Mouse (Mus musculus): ENCODE data around the gene Igdcc3. TPM values are rescaled to one million over a fixed set of nuclear protein-coding genes. Genes with fewer than 3 reads are reported as not detected.

Igdcc3 gene
- polyA plus RNA-seq, 1 experiment from 2014 or later: not detected

DNA sequence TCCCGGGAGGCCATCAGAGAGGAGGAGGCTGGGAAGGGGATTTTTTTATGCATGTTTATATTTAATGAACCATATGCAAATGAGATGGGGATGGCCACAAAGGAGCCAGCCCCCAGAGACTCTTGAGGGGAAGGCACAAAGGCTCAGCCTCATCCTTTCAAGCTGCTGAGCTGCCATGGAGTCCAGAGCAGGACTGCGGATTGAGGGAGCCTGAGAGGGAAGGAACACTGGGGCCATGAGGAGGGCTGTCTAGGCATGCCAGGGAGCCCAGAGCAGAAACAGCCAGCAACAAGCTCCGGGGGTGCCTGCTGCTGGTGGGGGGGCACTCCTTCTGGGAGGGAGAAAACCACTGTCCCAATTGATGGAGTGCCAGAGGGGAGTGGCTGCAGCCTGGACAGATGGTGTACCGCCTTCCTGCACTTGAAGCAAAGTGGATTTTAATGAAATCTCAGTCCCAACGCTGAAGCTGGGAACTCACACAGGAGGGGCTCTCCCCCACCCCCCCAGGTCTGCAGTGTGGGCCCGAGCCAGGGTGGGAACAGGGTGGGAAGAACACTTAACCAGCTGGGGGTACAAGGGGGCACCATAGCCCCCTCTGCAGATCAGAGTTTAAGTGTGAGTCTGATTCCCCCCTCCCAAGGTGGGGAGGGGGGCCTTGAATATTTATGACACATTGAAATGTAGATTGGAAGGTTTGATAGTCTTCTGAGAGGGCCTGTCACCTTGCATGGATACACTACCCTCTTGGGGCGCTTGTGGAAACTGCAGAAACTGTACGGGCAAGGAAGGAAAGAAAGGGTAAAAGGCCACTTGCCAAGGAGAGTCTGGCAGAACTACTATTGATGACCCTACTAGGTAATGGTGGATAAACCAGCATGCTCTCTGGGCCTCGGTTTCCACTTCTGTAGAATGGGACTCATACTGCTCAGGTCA lies 35.2 kb downstream of the Igdcc3 start:
- ChIA-PET CTCF (interaction anchor here (0.6 to 1.1 kb wide), 3 partner anchors 11 to 48 kb away, joined by 3 to 5 read pairs (median 4); no protein-coding TSS in a partner anchor), POLR2A (no interaction called here)
- in situ Hi-C loops (cut with MboI; ENCODE audit: low pct_unique_long_range_greater_than_20kb): no loop called here
- DNase-seq (ENCODE audit: low read depth, low spot score): no peak
- no peak for ATAC-seq
- H3K27me3 ChIP-seq: peaks cover 20% of the 10 kb centered on the region
- no peak for TF ChIP-seq CTCF (IDR thresholded peaks at IDR 0.05)

DNA sequence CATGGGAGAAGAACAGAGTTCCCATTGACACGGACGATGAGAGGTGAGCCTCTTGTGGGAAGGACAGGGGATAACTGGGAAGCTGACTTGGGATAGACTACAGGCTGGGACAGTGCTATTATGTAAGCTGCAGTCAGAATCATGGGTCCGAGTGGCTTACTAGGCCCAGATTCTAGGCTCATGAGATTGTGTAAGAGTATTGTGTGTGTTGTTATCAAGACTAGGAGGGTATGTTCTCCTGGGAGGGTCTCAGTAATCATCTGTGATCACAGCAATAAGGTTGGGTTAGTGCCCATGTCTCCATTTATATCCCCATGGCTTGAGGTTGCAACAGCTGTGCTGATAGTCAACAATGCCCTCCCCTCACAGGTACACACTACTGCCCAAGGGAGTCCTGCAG lies 36.5 kb downstream of the Igdcc3 start:
- ChIA-PET POLR2A (no interaction called here), CTCF (no interaction called here)
- no peak for DNase-seq (ENCODE audit: low read depth, low spot score)
- no peak for ATAC-seq
- no peak for TF ChIP-seq CTCF (IDR thresholded peaks at IDR 0.05)
- H3K27me3 ChIP-seq: peaks cover 32% of the 10 kb centered on the region
- in situ Hi-C loops (cut with MboI; ENCODE audit: low pct_unique_long_range_greater_than_20kb): no loop called here

DNA sequence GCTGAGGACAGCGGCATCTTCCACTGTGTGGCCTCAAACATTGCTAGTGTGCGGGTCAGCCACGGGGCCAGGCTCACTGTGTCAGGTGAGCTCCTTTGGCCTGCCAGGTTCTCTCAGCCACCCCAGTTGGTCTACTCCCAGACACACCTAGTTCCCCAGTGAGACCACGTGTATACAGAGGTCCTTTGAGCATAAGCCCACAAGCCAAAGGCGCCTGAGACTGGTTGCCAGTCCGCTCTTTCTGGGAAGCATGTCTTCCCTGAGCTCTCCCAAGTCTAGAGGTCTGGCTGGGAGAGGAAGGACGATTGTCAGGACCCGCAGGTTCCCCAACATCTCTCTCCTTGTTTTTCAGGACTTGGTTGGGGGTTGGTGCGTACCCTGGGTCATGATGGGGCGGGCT lies 36.9 kb downstream of the Igdcc3 start:
- in situ Hi-C loops (cut with MboI; ENCODE audit: low pct_unique_long_range_greater_than_20kb): no loop called here
- no peak for TF ChIP-seq CTCF (IDR thresholded peaks at IDR 0.05)
- POLR2A ChIA-PET: interaction anchor here (1.6 kb wide), 1 partner anchor 9 kb away, joined by 4 read pairs; no protein-coding TSS in a partner anchor
- no peak for DNase-seq (ENCODE audit: low read depth, low spot score)
- peaks cover 33% of the 10 kb centered on the region for H3K27me3 ChIP-seq
- ATAC-seq: no peak
- CTCF ChIA-PET: no interaction called here

DNA sequence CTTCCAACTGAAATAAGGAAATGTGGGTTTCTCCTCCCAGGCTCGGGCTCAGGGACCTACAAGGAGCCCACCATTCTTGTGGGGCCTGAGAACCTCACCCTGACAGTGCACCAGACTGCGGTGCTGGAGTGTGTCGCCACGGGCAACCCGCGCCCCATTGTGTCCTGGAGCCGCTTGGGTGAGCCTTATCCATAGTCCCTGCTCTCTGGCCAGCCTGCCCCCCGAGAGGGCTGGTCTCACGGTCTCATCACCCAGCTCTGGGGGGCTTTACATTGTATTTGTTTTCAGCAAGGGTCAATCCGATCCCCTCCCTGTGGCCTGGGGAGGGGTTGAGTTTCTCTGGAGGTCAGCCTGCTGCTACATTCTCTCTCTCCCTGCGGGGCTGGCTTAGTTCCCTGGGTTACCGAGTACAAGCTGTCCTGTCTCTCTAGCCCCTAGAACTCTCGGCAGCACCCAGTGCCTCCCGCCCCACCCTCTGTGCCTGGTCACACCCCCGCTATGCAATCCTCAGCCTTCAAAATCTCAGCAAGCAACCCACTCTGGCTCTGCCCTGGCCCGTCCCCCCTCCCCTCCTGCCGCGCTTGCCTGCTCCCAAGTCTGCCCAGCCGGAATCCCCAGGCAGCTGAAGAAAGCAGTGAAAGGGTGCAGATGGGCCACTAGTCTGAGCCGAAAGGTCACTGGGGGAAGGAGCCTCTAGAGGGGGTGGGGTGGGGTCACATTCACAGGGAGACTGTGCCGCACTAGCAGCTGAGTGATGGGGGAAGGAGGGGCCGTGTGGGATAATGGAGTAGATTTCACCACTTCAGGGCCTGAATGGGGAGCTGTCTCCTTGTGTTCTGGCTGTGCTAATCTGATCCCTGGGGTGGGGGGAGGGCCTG lies 37.6 kb downstream of the Igdcc3 start:
- DNase-seq (ENCODE audit: low read depth, low spot score): no peak
- CTCF ChIA-PET: no interaction called here
- no peak for TF ChIP-seq CTCF (IDR thresholded peaks at IDR 0.05)
- in situ Hi-C loops (cut with MboI; ENCODE audit: low pct_unique_long_range_greater_than_20kb): no loop called here
- ATAC-seq: peak; percentile 1
- POLR2A ChIA-PET: interaction anchor here (0.6 to 1.6 kb wide), 2 partner anchors 10 to 251 kb away, joined by 3 to 4 read pairs; no protein-coding TSS in a partner anchor
- peaks cover 36% of the 10 kb centered on the region for H3K27me3 ChIP-seq

DNA sequence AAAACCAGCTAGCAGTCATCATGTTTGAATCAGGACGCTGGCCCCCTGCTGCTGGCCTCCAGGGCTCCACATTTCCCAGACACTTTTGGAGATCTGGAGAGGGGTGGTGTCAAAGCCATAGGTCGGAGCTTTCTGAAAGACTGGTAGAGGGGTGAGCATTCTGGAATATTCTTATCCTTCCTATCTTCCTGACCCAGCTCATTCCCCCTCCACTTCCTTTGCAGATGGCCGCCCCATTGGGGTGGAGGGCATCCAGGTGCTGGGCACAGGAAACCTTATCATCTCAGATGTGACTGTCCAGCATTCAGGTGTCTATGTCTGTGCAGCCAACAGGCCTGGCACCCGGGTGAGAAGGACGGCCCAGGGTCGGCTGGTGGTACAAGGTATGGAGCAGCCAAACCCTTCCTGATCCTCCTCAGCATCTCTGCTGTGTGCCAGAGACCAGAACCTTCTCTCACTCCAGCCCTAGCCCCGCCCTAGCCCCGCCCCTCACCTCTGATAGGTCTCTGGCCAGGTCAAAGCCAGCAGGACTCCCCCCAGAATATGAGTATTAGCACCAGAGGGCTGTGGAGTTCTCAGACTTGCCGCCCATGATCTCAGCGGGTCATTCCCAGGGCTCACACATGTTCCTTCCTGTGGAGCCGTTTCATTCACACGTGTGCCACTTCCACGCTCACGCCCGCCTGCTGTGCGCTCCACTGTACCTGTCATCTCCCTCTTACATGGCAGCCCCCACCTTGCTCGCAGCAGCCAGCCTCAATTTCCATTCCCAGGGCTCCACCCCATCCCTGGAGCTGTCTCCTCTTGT lies 39.0 kb downstream of the Igdcc3 start:
- TF ChIP-seq CTCF (IDR thresholded peaks at IDR 0.05): no peak
- ATAC-seq: no peak
- ChIA-PET POLR2A (interaction anchor here (0.7 to 1.6 kb wide), 2 partner anchors 11 to 35 kb away, joined by 3 to 4 read pairs; no protein-coding TSS in a partner anchor), CTCF (no interaction called here)
- in situ Hi-C loops (cut with MboI; ENCODE audit: low pct_unique_long_range_greater_than_20kb): no loop called here
- no peak for DNase-seq (ENCODE audit: low read depth, low spot score)
- peaks cover 38% of the 10 kb centered on the region for H3K27me3 ChIP-seq

DNA sequence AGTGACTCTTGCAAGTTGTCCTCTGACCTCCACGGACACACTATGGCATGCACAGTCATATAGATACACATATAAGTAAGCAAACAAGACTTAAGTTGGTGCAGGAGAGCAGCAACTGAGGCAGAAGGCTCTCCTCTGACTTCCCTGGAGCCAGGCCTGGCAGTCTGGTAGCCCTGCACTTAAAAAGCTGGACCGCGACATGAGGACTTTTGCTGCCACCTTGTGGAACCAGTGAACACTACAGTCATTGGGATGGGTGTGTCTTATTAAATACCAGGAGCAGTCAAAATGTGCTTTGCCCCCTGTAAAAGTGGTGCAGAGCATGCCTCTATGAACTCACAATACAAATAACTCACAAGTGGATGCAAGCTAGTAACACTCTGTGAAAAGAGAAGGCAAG lies 47.6 kb downstream of the Igdcc3 start:
- ATAC-seq (no peak), DNase-seq (ENCODE audit: low read depth, low spot score) (no peak)
- peaks cover 8% of the 10 kb centered on the region for H3K27me3 ChIP-seq
- ChIA-PET POLR2A (no interaction called here), CTCF (interaction anchor here (0.8 to 3.7 kb wide), 3 partner anchors 12 to 93 kb away, joined by 3 to 11 read pairs (median 4); no protein-coding TSS in a partner anchor)
- in situ Hi-C loops (cut with MboI; ENCODE audit: low pct_unique_long_range_greater_than_20kb): no loop called here
- no peak for TF ChIP-seq CTCF (IDR thresholded peaks at IDR 0.05)

DNA sequence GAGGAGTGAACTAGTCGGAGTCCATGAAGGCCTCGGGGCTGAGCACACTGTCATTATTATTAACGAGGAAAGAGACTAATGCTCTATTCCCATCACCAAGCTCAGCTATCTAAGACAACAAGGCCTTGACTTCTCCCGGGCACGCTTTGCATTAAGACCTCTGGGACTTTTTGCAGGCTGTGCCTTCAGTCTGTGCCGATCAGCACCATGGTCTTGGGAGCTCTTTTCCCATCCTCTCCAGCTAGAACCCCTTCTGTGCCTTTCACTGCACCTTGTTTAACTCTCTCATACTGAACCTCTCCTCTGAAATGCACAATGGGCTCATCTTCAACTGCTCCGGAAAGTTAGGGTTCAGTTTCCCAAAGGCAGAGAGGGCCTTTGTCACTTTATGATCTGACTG lies 49.3 kb downstream of the Igdcc3 start:
- ATAC-seq: no peak
- ChIA-PET POLR2A (no interaction called here), CTCF (no interaction called here)
- in situ Hi-C loops (cut with MboI; ENCODE audit: low pct_unique_long_range_greater_than_20kb): loop anchor here (5.0 kb wide), 1 partner anchor 58 kb away; no protein-coding TSS in a partner anchor
- TF ChIP-seq CTCF (IDR thresholded peaks at IDR 0.05): no peak
- H3K27me3 ChIP-seq: peaks cover 3% of the 10 kb centered on the region
- no peak for DNase-seq (ENCODE audit: low read depth, low spot score)

DNA sequence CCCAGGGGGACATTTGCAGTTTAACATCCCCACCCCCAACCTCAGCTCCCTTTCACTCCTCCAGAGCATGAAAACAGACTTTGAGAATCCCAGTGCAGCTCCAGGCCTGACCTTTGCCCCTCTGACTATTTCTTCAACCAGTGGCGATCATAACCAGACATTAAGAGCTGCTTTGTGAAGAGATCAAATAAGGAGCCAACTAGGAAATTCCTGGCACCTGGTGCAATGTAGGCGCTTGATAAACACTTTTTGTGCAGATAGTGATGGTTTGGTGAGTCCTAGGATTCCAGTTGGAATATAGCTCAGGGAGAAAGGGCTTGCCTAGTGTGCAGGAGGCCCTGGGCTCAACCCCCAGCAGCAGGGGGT lies 50.4 kb downstream of the Igdcc3 start:
- no peak for TF ChIP-seq CTCF (IDR thresholded peaks at IDR 0.05)
- ATAC-seq (no peak), DNase-seq (ENCODE audit: low read depth, low spot score) (no peak)
- no peaks in the 10 kb centered on the region for H3K27me3 ChIP-seq
- ChIA-PET POLR2A (interaction anchor here (0.9 kb wide), 1 partner anchor 57 kb away, joined by 3 read pairs; no protein-coding TSS in a partner anchor), CTCF (interaction anchor here (0.5 kb wide), 1 partner anchor 486 kb away, joined by 3 read pairs; no protein-coding TSS in a partner anchor)
- in situ Hi-C loops (cut with MboI; ENCODE audit: low pct_unique_long_range_greater_than_20kb): loop anchor here (5.0 kb wide), 1 partner anchor 59 kb away; no protein-coding TSS in a partner anchor

DNA sequence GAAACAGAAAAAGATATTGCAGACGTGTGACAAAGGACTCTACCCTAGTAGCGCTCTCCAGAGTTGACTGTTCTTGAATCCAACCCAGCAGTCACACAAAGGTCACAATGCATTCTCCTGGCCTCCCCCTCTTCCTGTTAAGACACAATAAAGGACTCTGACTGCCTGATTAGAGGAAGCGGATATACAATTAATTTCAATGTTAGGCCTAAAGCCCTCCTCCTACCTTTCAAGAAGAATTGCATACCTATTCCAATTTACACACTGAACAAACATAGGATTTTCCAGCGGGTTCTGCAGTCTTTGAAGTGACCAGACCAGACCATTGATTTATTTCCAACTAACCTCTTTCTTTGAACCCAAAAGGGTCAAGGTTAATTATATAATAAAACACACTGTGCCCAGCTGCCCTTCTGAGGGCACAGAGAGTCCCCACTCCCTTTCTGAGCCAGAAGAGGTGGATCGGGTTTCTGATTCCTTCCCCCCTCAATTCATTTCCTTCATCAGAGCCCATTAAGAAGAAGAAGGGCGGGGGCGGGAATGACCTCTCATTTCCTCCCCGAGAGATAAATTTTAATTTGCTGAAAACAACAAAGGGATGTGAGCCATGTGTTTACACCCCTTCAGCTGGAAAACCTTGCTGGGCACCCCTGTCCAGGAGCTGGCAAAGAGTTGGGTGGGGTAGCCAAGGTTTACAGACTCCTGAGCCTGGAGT lies 50.9 kb downstream of the Igdcc3 start:
- TF ChIP-seq CTCF (IDR thresholded peaks at IDR 0.05): no peak
- in situ Hi-C loops (cut with MboI; ENCODE audit: low pct_unique_long_range_greater_than_20kb): loop anchor here (5.0 kb wide), 1 partner anchor 60 kb away; no protein-coding TSS in a partner anchor
- H3K27me3 ChIP-seq: no peaks in the 10 kb centered on the region
- POLR2A ChIA-PET: interaction anchor here (0.9 kb wide), 1 partner anchor 58 kb away, joined by 3 read pairs; no protein-coding TSS in a partner anchor
- ATAC-seq: no peak
- CTCF ChIA-PET: interaction anchor here (0.5 kb wide), 1 partner anchor 486 kb away, joined by 3 read pairs; no protein-coding TSS in a partner anchor
- DNase-seq (ENCODE audit: low read depth, low spot score): no peak
